Mouse (Mus musculus): ENCODE data around the gene Ank3. TPM values are rescaled to one million over a fixed set of nuclear protein-coding genes. Genes with fewer than 3 reads are reported as not detected.
A peak's percentile ranks its signal among the peaks of the same experiment; 100 is the strongest.

Ank3 gene
- polyA plus RNA-seq, 1 experiment from 2014 or later, result 21.9 TPM

- Histone ChIP-seq H3K4me2 (replicated peaks) (no peak overlapping the region), H3K9me3 (no peaks in the 10 kb centered on the region), H3K36me3 (no peaks in the 10 kb centered on the region), H3K9ac (no peak overlapping the region), H3K4me1 (replicated peaks) (no peaks in the 10 kb centered on the region), H3K4me3 (replicated peaks) (no peak overlapping the region), H3K27ac (no peak overlapping the region), H3K27me3 (replicated peaks) (no peaks in the 10 kb centered on the region)
- ATAC-seq, result no peak
- 88% methylated on average over 2 of the region's 2 CpGs for WGBS
Measured at GRCm38 (mm10) chr10:69979636-69980035, 581.1 kb downstream of the Ank3 start.

GRCm38 (mm10) chr10:69981386-69982097 is 583.0 kb downstream of the Ank3 start:
- peak; percentile 49; the same call in 1 of the 2 replicates for ATAC-seq
- Histone ChIP-seq H3K27me3 (replicated peaks) (no peaks in the 10 kb centered on the region), H3K4me1 (replicated peaks) (no peaks in the 10 kb centered on the region), H3K4me2 (replicated peaks) (no peak overlapping the region), H3K9ac (no peak overlapping the region), H3K4me3 (replicated peaks) (no peak overlapping the region), H3K9me3 (no peaks in the 10 kb centered on the region), H3K27ac (no peak overlapping the region), H3K36me3 (peaks cover 3% of the 10 kb centered on the region)
- WGBS, result 72% methylated on average over 21 of the region's 21 CpGs

- Histone ChIP-seq H3K27me3 (replicated peaks) (no peaks in the 10 kb centered on the region), H3K4me3 (replicated peaks) (no peak overlapping the region), H3K9me3 (no peaks in the 10 kb centered on the region), H3K9ac (no peak overlapping the region), H3K36me3 (peaks cover 4% of the 10 kb centered on the region), H3K27ac (no peak overlapping the region), H3K4me2 (replicated peaks) (no peak overlapping the region), H3K4me1 (replicated peaks) (no peaks in the 10 kb centered on the region)
- 88% methylated on average over 4 of the region's 4 CpGs for WGBS
- no peak for ATAC-seq
Measured at GRCm38 (mm10) chr10:69982701-69983100, 584.1 kb downstream of the Ank3 start.

- ATAC-seq, result no peak
- Histone ChIP-seq H3K27ac (no peak overlapping the region), H3K4me2 (replicated peaks) (no peak overlapping the region), H3K27me3 (replicated peaks) (no peaks in the 10 kb centered on the region), H3K4me1 (replicated peaks) (no peaks in the 10 kb centered on the region), H3K9ac (no peak overlapping the region), H3K36me3 (peaks cover 31% of the 10 kb centered on the region), H3K4me3 (replicated peaks) (no peak overlapping the region), H3K9me3 (peaks cover 9% of the 10 kb centered on the region)
- 93% methylated on average over 11 of the region's 11 CpGs for WGBS
Measured at GRCm38 (mm10) chr10:69987496-69987895, 588.9 kb downstream of the Ank3 start.

GRCm38 (mm10) chr10:69997082-69997481 is 598.5 kb downstream of the Ank3 start:
- H3K9me3 ChIP-seq, result peaks cover 3% of the 10 kb centered on the region; the same call in 1 of the 2 replicates
- no peaks in the 10 kb centered on the region for H3K27me3 ChIP-seq (replicated peaks)
- no peak overlapping the region for H3K4me2 ChIP-seq (replicated peaks)
- H3K9ac ChIP-seq, result no peak overlapping the region
- H3K4me1 ChIP-seq (replicated peaks), result no peaks in the 10 kb centered on the region
- 0 out of 2 replicates have a peak, but pooled peaks cover 4% of the 10 kb centered on the region for H3K36me3 ChIP-seq
- no peak for ATAC-seq
- 80% methylated on average over 8 of the region's 8 CpGs for WGBS
- no peak overlapping the region for H3K4me3 ChIP-seq (replicated peaks)
- no peak overlapping the region for H3K27ac ChIP-seq

GRCm38 (mm10) chr10:70004058-70004457 is 605.5 kb downstream of the Ank3 start:
- ATAC-seq, result no peak

GRCm38 (mm10) chr10:70004831-70005230 is 606.3 kb downstream of the Ank3 start:
- no peaks in the 10 kb centered on the region for H3K4me1 ChIP-seq (replicated peaks)
- no peak overlapping the region for H3K9ac ChIP-seq
- WGBS, result 97% methylated on average over 15 of the region's 15 CpGs
- H3K4me3 ChIP-seq (replicated peaks), result no peak overlapping the region
- no peaks in the 10 kb centered on the region for H3K9me3 ChIP-seq
- H3K27ac ChIP-seq, result no peak overlapping the region
- H3K4me2 ChIP-seq (replicated peaks), result no peak overlapping the region
- no peaks in the 10 kb centered on the region for H3K27me3 ChIP-seq (replicated peaks)
- H3K36me3 ChIP-seq, result 0 out of 2 replicates have a peak, but pooled peaks cover 3% of the 10 kb centered on the region
- no peak for ATAC-seq

More at GRCm38 (mm10) chr10:70004058-70004457, 605.5 kb downstream of the Ank3 start:
- WGBS, result 90% methylated on average over 5 of the region's 5 CpGs
- 0 out of 2 replicates have a peak, but pooled peaks cover 3% of the 10 kb centered on the region for H3K36me3 ChIP-seq
- no peak overlapping the region for H3K27ac ChIP-seq
- no peak overlapping the region for H3K4me3 ChIP-seq (replicated peaks)
- H3K27me3 ChIP-seq (replicated peaks), result no peaks in the 10 kb centered on the region
- H3K4me2 ChIP-seq (replicated peaks), result no peak overlapping the region
- H3K9me3 ChIP-seq, result no peaks in the 10 kb centered on the region
- no peak overlapping the region for H3K9ac ChIP-seq
- no peaks in the 10 kb centered on the region for H3K4me1 ChIP-seq (replicated peaks)

- H3K9ac ChIP-seq, result no peak overlapping the region
- no peak for ATAC-seq
- H3K4me2 ChIP-seq (replicated peaks), result no peak overlapping the region
- no peak overlapping the region for H3K4me3 ChIP-seq (replicated peaks)
- H3K4me1 ChIP-seq (replicated peaks), result no peaks in the 10 kb centered on the region
- no peaks in the 10 kb centered on the region for H3K9me3 ChIP-seq
- WGBS, result 65% methylated on average over 9 of the region's 9 CpGs
- 0 out of 2 replicates have a peak, but pooled peaks cover 3% of the 10 kb centered on the region for H3K36me3 ChIP-seq
- no peaks in the 10 kb centered on the region for H3K27me3 ChIP-seq (replicated peaks)
- H3K27ac ChIP-seq, result no peak overlapping the region
Measured at GRCm38 (mm10) chr10:70006380-70006779, 607.8 kb downstream of the Ank3 start.

GRCm38 (mm10) chr10:70011738-70012137 is 613.2 kb downstream of the Ank3 start:
- H3K27me3 ChIP-seq (replicated peaks), result no peaks in the 10 kb centered on the region
- no peaks in the 10 kb centered on the region for H3K4me1 ChIP-seq (replicated peaks)
- WGBS, result 54% methylated on average over 5 of the region's 5 CpGs
- no peak overlapping the region for H3K4me2 ChIP-seq (replicated peaks)
- no peaks in the 10 kb centered on the region for H3K9me3 ChIP-seq
- no peaks in the 10 kb centered on the region for H3K36me3 ChIP-seq
- no peak overlapping the region for H3K9ac ChIP-seq
- H3K4me3 ChIP-seq (replicated peaks), result no peak overlapping the region
- no peak for ATAC-seq
- no peak overlapping the region for H3K27ac ChIP-seq

- Histone ChIP-seq H3K27ac (no peak overlapping the region), H3K27me3 (replicated peaks) (no peaks in the 10 kb centered on the region), H3K4me2 (replicated peaks) (no peak overlapping the region), H3K4me3 (replicated peaks) (no peak overlapping the region), H3K9ac (no peak overlapping the region), H3K4me1 (replicated peaks) (no peaks in the 10 kb centered on the region), H3K9me3 (no peaks in the 10 kb centered on the region), H3K36me3 (no peaks in the 10 kb centered on the region)
- ATAC-seq, result no peak
- WGBS, result 91% methylated on average over 13 of the region's 13 CpGs
Measured at GRCm38 (mm10) chr10:70013931-70014330, 615.4 kb downstream of the Ank3 start.

GRCm38 (mm10) chr10:70015201-70015600 is 616.6 kb downstream of the Ank3 start:
- Histone ChIP-seq H3K36me3 (no peaks in the 10 kb centered on the region), H3K27ac (no peak overlapping the region), H3K9me3 (no peaks in the 10 kb centered on the region), H3K4me1 (replicated peaks) (no peaks in the 10 kb centered on the region), H3K4me3 (replicated peaks) (no peak overlapping the region), H3K27me3 (replicated peaks) (no peaks in the 10 kb centered on the region), H3K4me2 (replicated peaks) (no peak overlapping the region), H3K9ac (no peak overlapping the region)
- ATAC-seq, result no peak
- WGBS, result 93% methylated on average over 9 of the region's 9 CpGs

- Histone ChIP-seq H3K27me3 (replicated peaks) (no peaks in the 10 kb centered on the region), H3K4me1 (replicated peaks) (no peaks in the 10 kb centered on the region), H3K4me3 (replicated peaks) (no peak overlapping the region), H3K27ac (no peak overlapping the region), H3K36me3 (no peaks in the 10 kb centered on the region), H3K4me2 (replicated peaks) (no peak overlapping the region), H3K9me3 (no peaks in the 10 kb centered on the region), H3K9ac (no peak overlapping the region)
- 86% methylated on average over 2 of the region's 2 CpGs for WGBS
- no peak for ATAC-seq
Measured at GRCm38 (mm10) chr10:70018691-70019090, 620.1 kb downstream of the Ank3 start.

- Histone ChIP-seq H3K4me1 (replicated peaks) (no peaks in the 10 kb centered on the region), H3K4me2 (replicated peaks) (no peak overlapping the region), H3K36me3 (no peaks in the 10 kb centered on the region), H3K27me3 (replicated peaks) (no peaks in the 10 kb centered on the region), H3K9ac (no peak overlapping the region), H3K4me3 (replicated peaks) (no peak overlapping the region), H3K9me3 (no peaks in the 10 kb centered on the region), H3K27ac (no peak overlapping the region)
- no peak for ATAC-seq
- 82% methylated on average over 10 of the region's 10 CpGs for WGBS
Measured at GRCm38 (mm10) chr10:70021667-70022066, 623.1 kb downstream of the Ank3 start.

All from intestine, embryonic 15.5 days (tissue).